In genomic region chr11:117799174-117799573, GRCm38 (mm10) we compare ENCODE assay signal across 18 mouse cellular contexts. TPM values are rescaled to one million over a fixed set of nuclear protein-coding genes. Genes with fewer than 3 reads are reported as not detected.
DNase-seq lines count a peak whose midpoint lies in the region; ATAC-seq and TF ChIP-seq lines count a peak whose summit lies in the region.
"Had no signal": no experiment of that assay in that cellular context is flagged by ENCODE, and none has a peak within 500 bp of the region (broad histone marks: within the 10 kb centered on the region; RNA-seq: fewer than 3 reads in every experiment).

No protein-coding gene starts in this region.

- no peaks in the 10 kb centered on the region for H3K4me1 ChIP-seq in lung, embryonic 14.5 days (ENCODE audit: insufficient read depth)
- no peaks in the 10 kb centered on the region for H3K4me1 ChIP-seq in lung, postnatal 0 days (ENCODE audit: insufficient read depth, low read depth, low read length)
- H3K4me1 ChIP-seq in MEL (ENCODE audit: control insufficient read depth in 1 of 2, insufficient read depth in 2 of 2, low read length in 2 of 2): peaks cover 11 to 30% of the 10 kb centered on the region in 2 experiments
- H3K4me1 ChIP-seq: forebrain, embryonic 13.5 days; neural tube, embryonic 15.5 days had no signal

- TF ChIP-seq POLR2A in MEL (IDR thresholded peaks at IDR 0.05; ENCODE audit: control insufficient read depth in 1 of 2, insufficient read depth in 1 of 2, low read depth in 1 of 2, low read length in 2 of 2, poor library complexity in 1 of 2): no peak

- TF ChIP-seq RAD21 in MEL (IDR thresholded peaks at IDR 0.05; ENCODE audit: low read depth, low read length): no peak

- no peak for TF ChIP-seq EP300 in lung, postnatal 0 days (IDR thresholded peaks at IDR 0.05)
- no peak for TF ChIP-seq EP300 in MEL (IDR thresholded peaks at IDR 0.05; ENCODE audit: low read depth in 1 of 2, low read length in 2 of 2)

- WGBS in lung, embryonic 14.5 days: 58% methylated on average over 5 of the region's 5 CpGs
- WGBS in lung, postnatal 0 days: 59% methylated on average over 5 of the region's 5 CpGs

- H3K9me3 ChIP-seq in lung, embryonic 14.5 days (ENCODE audit: low read depth, low read length): no peaks in the 10 kb centered on the region
- H3K9me3 ChIP-seq in lung, postnatal 0 days (ENCODE audit: low read length): no peaks in the 10 kb centered on the region
- no peaks in the 10 kb centered on the region for H3K9me3 ChIP-seq in MEL (replicated peaks; ENCODE audit: insufficient read depth, low read length)
- H3K9me3 ChIP-seq: forebrain, embryonic 13.5 days; neural tube, embryonic 15.5 days had no signal

- ATAC-seq in lung, embryonic 14.5 days (ENCODE audit: insufficient read depth): no peak
- ATAC-seq in lung, postnatal 0 days: no peak
- ATAC-seq in hematopoietic stem cell, adult 5-6 weeks (replicated peaks in 1 of 2; ENCODE audit: insufficient read depth in 1 of 2, low FRiP score in 2 of 2, low TSS enrichment in 1 of 2, low read depth in 1 of 2, poor library complexity in 2 of 2, severe bottlenecking in 2 of 2): peak; percentile 63 to 70
- ATAC-seq in megakaryocyte, adult 5-6 weeks (ENCODE audit: poor library complexity, severe bottlenecking): peak; percentile 43
- ATAC-seq: forebrain, embryonic 13.5 days had no signal

- H3K4me2 ChIP-seq in lung, embryonic 14.5 days: no peak overlapping the region; the same call in 1 of the 2 replicates
- no peak overlapping the region for H3K4me2 ChIP-seq in lung, postnatal 0 days (replicated peaks; ENCODE audit: low read depth, low read length)
- H3K4me2 ChIP-seq: forebrain, embryonic 13.5 days; neural tube, embryonic 15.5 days had no signal

- H3K4me3 ChIP-seq in lung, embryonic 14.5 days (ENCODE audit: low read depth, low read length): peak overlapping the region; percentile 1; the same call in 1 of the 2 replicates
- H3K4me3 ChIP-seq in lung, postnatal 0 days (ENCODE audit: low read depth, low read length): no peak overlapping the region
- H3K4me3 ChIP-seq in MEL (ENCODE audit: control insufficient read depth in 1 of 2, insufficient read depth in 1 of 2, low read depth in 2 of 2, low read length in 2 of 2): no peak overlapping the region
- H3K4me3 ChIP-seq: forebrain, embryonic 13.5 days; neural tube, embryonic 15.5 days had no signal

- 0 out of 2 replicates have a peak overlapping the region, but pooled peaks have one; percentile 9 for H3K9ac ChIP-seq in lung, embryonic 14.5 days
- H3K9ac ChIP-seq in lung, postnatal 0 days (replicated peaks; ENCODE audit: low read depth): no peak overlapping the region
- H3K9ac ChIP-seq in MEL (ENCODE audit: control insufficient read depth, low read depth, low read length, poor library complexity, severe bottlenecking): no peak overlapping the region
- H3K9ac ChIP-seq: forebrain, embryonic 13.5 days; neural tube, embryonic 15.5 days had no signal

- DNase-seq in lung, embryonic 14.5 days: no peak
- DNase-seq in lung, postnatal 0 days (ENCODE audit: low spot score): no peak
- DNase-seq in MEL (ENCODE audit: low read depth, low spot score): peak; percentile 45
- DNase-seq in right cerebral cortex, postnatal 10 days (ENCODE audit: low spot score in 2 of 2): no peak
- DNase-seq in right cerebral cortex, adult 18-20 months: no peak
- no peak for DNase-seq in layer of hippocampus, adult 11-12 months (ENCODE audit: low spot score)
- DNase-seq: cerebellum, adult 9-10 months; kidney, postnatal 25 days; lung, postnatal 14 days; thymus, adult 18-20 months had no signal

- no peaks in the 10 kb centered on the region for H3K36me3 ChIP-seq in lung, embryonic 14.5 days (ENCODE audit: insufficient read depth)
- no peaks in the 10 kb centered on the region for H3K36me3 ChIP-seq in lung, postnatal 0 days (ENCODE audit: insufficient read depth, low read length)
- peaks cover 0 to 20% of the 10 kb centered on the region in 2 experiments; a peak in 2 of 4 replicates for H3K36me3 ChIP-seq in MEL (ENCODE audit: control insufficient read depth in 1 of 2, insufficient read depth in 2 of 2, low read length in 2 of 2)
- H3K36me3 ChIP-seq: neural tube, embryonic 15.5 days had no signal

- no peaks in the 10 kb centered on the region for H3K27me3 ChIP-seq in lung, embryonic 14.5 days (ENCODE audit: insufficient read depth, low read length)
- no peaks in the 10 kb centered on the region for H3K27me3 ChIP-seq in lung, postnatal 0 days (replicated peaks; ENCODE audit: insufficient read depth, low read length)
- H3K27me3 ChIP-seq in MEL (ENCODE audit: control insufficient read depth in 1 of 2, insufficient read depth in 2 of 2, low read length in 2 of 2): no peaks in the 10 kb centered on the region
- H3K27me3 ChIP-seq: forebrain, embryonic 13.5 days; neural tube, embryonic 15.5 days had no signal

- TF ChIP-seq CTCF in lung, embryonic 14.5 days (IDR thresholded peaks at IDR 0.05; ENCODE audit: low read depth): no peak
- no peak for TF ChIP-seq CTCF in lung, postnatal 0 days (IDR thresholded peaks at IDR 0.05)
- no peak for TF ChIP-seq CTCF in MEL (IDR thresholded peaks at IDR 0.05 in 2 of 3, conservative IDR thresholded peaks at IDR 0.05 in 1 of 3; ENCODE audit: control insufficient read depth in 1 of 3, insufficient read depth in 1 of 3, low read depth in 2 of 3, low read length in 3 of 3, poor library complexity in 1 of 3, severe bottlenecking in 1 of 3)

- no peaks in the 10 kb centered on the region for H3K79me2 ChIP-seq in MEL (ENCODE audit: control insufficient read depth, insufficient read depth, low read length, poor library complexity)

- H3K27ac ChIP-seq in lung, embryonic 14.5 days (ENCODE audit: low read depth): no peak overlapping the region
- no peak overlapping the region for H3K27ac ChIP-seq in lung, postnatal 0 days (ENCODE audit: low read length)
- H3K27ac ChIP-seq in MEL (ENCODE audit: control insufficient read depth, low read depth, low read length): no peak overlapping the region
- H3K27ac ChIP-seq: forebrain, embryonic 13.5 days; neural tube, embryonic 15.5 days had no signal

TF ChIP-seq in MEL, 35 proteins besides CTCF, POLR2A, EP300 and RAD21 (continues in another document):
- TF ChIP-seq KAT2A (conservative IDR thresholded peaks at IDR 0.05; ENCODE audit: low read depth, low read length) (no peak), TBP (IDR thresholded peaks at IDR 0.05; ENCODE audit: low read depth, low read length) (no peak), MEF2A (IDR thresholded peaks at IDR 0.05; ENCODE audit: extremely low read depth, insufficient replicate concordance, low read depth, low read length, poor library complexity, severe bottlenecking) (no peak), MAX (IDR thresholded peaks at IDR 0.05; ENCODE audit: low read length) (no peak), SMC3 (IDR thresholded peaks at IDR 0.05; ENCODE audit: low read depth, low read length) (no peak)

RNA-seq across cellular contexts. Expression of gene 6030468B19Rik, which starts 1.7 kb away (rescaled TPM):
- polyA plus RNA-seq in lung, embryonic 14.5 days (2014; fragmentation: Nextera tagmentation; extraction: Ambion mirVana): 0.22 and 0.23 TPM in 2 replicates
- polyA plus RNA-seq in lung, postnatal 0 days (2015; fragmentation: Nextera tagmentation; extraction: Ambion mirVana): not detected in 2 replicates
- 1.1 and 2.7 TPM in 2 replicates for total RNA-seq in MEL (2012; rRNA removed)
- 1 to 10 TPM in 1 of 2 experiments, not detected in 1; 5.1 TPM for polyA plus RNA-seq in MEL (2012; ENCODE audit: insufficient read depth in 1 of 2, insufficient read length in 2 of 2, low read depth in 1 of 2, low replicate concordance in 2 of 2, missing spikeins in 1 of 2)
- total RNA-seq in hematopoietic stem cell, adult 5-6 weeks (2017): 0.30 TPM in 1 of 2 replicates, not detected in the other
- total RNA-seq in megakaryocyte, adult 5-6 weeks (2015): 0.60 TPM in 1 of 2 replicates, not detected in the other
- total RNA-seq in megakaryocyte, adult 5-6 weeks (2017): 0.53 TPM in 1 of 2 replicates, not detected in the other
- total RNA-seq: left cerebral cortex, postnatal 10 days; midbrain, postnatal 0 days had no signal
- polyA plus RNA-seq: forebrain, embryonic 13.5 days; gonadal fat pad, adult 2 months; midbrain, postnatal 0 days; neural tube, embryonic 15.5 days had no signal

RNA-seq across cellular contexts. Expression of gene Gm20708, which starts 10.3 kb away (rescaled TPM):
- 0.23 and 0.30 TPM in 2 replicates for polyA plus RNA-seq in lung, embryonic 14.5 days (2014; fragmentation: Nextera tagmentation; extraction: Ambion mirVana)
- 0.27 TPM in 1 of 2 replicates, not detected in the other for polyA plus RNA-seq in lung, postnatal 0 days (2015; fragmentation: Nextera tagmentation; extraction: Ambion mirVana)
- 0.46 and 0.85 TPM in 2 replicates for total RNA-seq in MEL (2012; rRNA removed)
- polyA plus RNA-seq in MEL (2012; ENCODE audit: insufficient read depth in 1 of 2, insufficient read length in 2 of 2, low read depth in 1 of 2, low replicate concordance in 2 of 2, missing spikeins in 1 of 2): under 1 TPM in 1 of 2 experiments, not detected in 1; 0.70 TPM
- 1.9 TPM in 1 of 2 replicates, not detected in the other for total RNA-seq in hematopoietic stem cell, adult 5-6 weeks (2017)
- 1.1 and 2.2 TPM in 2 replicates for total RNA-seq in megakaryocyte, adult 5-6 weeks (2015)
- total RNA-seq in megakaryocyte, adult 5-6 weeks (2017): 1.1 TPM in 1 of 2 replicates, not detected in the other
- total RNA-seq: midbrain, postnatal 0 days had no signal
- polyA plus RNA-seq: intestine, embryonic 14.5 days had no signal

RNA-seq across cellular contexts. Expression of gene Syngr2, which starts 10.3 kb away (rescaled TPM):
- polyA plus RNA-seq in lung, embryonic 14.5 days (2014; fragmentation: Nextera tagmentation; extraction: Ambion mirVana): 65.9 and 71.6 TPM in 2 replicates
- polyA plus RNA-seq in lung, postnatal 0 days (2015; fragmentation: Nextera tagmentation; extraction: Ambion mirVana): 96.0 and 108 TPM in 2 replicates
- total RNA-seq in MEL (2012; rRNA removed): 160 and 189 TPM in 2 replicates
- polyA plus RNA-seq in MEL (2012; ENCODE audit: insufficient read depth in 1 of 2, insufficient read length in 2 of 2, low read depth in 1 of 2, low replicate concordance in 2 of 2, missing spikeins in 1 of 2): 100 to 1,000 TPM in 1 of 2 experiments, not detected in 1; 384 TPM
- total RNA-seq in hematopoietic stem cell, adult 5-6 weeks (2017): 81.0 and 97.1 TPM in 2 replicates
- 225 and 241 TPM in 2 replicates for total RNA-seq in megakaryocyte, adult 5-6 weeks (2015)
- total RNA-seq in megakaryocyte, adult 5-6 weeks (2017): 163 and 176 TPM in 2 replicates

RNA-seq across cellular contexts. Expression of gene Tmc6, which starts 17.2 kb away (rescaled TPM):
- 18.2 and 18.6 TPM in 2 replicates for polyA plus RNA-seq in lung, embryonic 14.5 days (2014; fragmentation: Nextera tagmentation; extraction: Ambion mirVana)
- polyA plus RNA-seq in lung, postnatal 0 days (2015; fragmentation: Nextera tagmentation; extraction: Ambion mirVana): 26.2 and 34.8 TPM in 2 replicates
- total RNA-seq in MEL (2012; rRNA removed): 52.0 and 61.2 TPM in 2 replicates
- polyA plus RNA-seq in MEL (2012; ENCODE audit: insufficient read depth in 1 of 2, insufficient read length in 2 of 2, low read depth in 1 of 2, low replicate concordance in 2 of 2, missing spikeins in 1 of 2): 10 to 100 TPM in 1 of 2 experiments, not detected in 1; 48.8 TPM
- 12.6 and 23.0 TPM in 2 replicates for total RNA-seq in hematopoietic stem cell, adult 5-6 weeks (2017)
- total RNA-seq in megakaryocyte, adult 5-6 weeks (2015): 74.3 and 79.6 TPM in 2 replicates
- total RNA-seq in megakaryocyte, adult 5-6 weeks (2017): 17.4 and 18.5 TPM in 2 replicates

RNA-seq across cellular contexts. Expression of gene Tmc8, which starts 17.3 kb away (rescaled TPM):
- 1.6 and 2.9 TPM in 2 replicates for polyA plus RNA-seq in lung, embryonic 14.5 days (2014; fragmentation: Nextera tagmentation; extraction: Ambion mirVana)
- 5.5 and 6.5 TPM in 2 replicates for polyA plus RNA-seq in lung, postnatal 0 days (2015; fragmentation: Nextera tagmentation; extraction: Ambion mirVana)
- 15.4 TPM in 2 replicates for total RNA-seq in MEL (2012; rRNA removed)
- 10 to 100 TPM in 1 of 2 experiments, not detected in 1; 23.5 TPM for polyA plus RNA-seq in MEL (2012; ENCODE audit: insufficient read depth in 1 of 2, insufficient read length in 2 of 2, low read depth in 1 of 2, low replicate concordance in 2 of 2, missing spikeins in 1 of 2)
- total RNA-seq in hematopoietic stem cell, adult 5-6 weeks (2017): 1.5 and 2.9 TPM in 2 replicates
- total RNA-seq in megakaryocyte, adult 5-6 weeks (2015): 8.6 and 11.7 TPM in 2 replicates
- total RNA-seq in megakaryocyte, adult 5-6 weeks (2017): 4.3 and 7.4 TPM in 2 replicates

Comparison
In these comparisons a context has a peak if more than half of its experiments do, and no peak if none do; other contexts are left out.
1. ATAC-seq: peak in hematopoietic stem cell, adult 5-6 weeks (2 of 2) and megakaryocyte, adult 5-6 weeks (single experiment); none in lung, embryonic 14.5 days (single experiment) and lung, postnatal 0 days (single experiment).